Mouse (Mus musculus) hindbrain, embryonic 12.5 days (tissue): ENCODE data around the gene Ptcra. TPM values are rescaled to one million over a fixed set of nuclear protein-coding genes. Genes with fewer than 3 reads are reported as not detected.
A peak's percentile ranks its signal among the peaks of the same experiment; 100 is the strongest.

Experiments
- ATAC-seq: fragments of 200-750 bp; cut with Nextera tagmentation; 2 replicates; pipeline ENCODE4 v1.8.0; 2017; ENCODE audit warnings: moderate TSS enrichment; ENCODE audit not compliant: low FRiP score
- H3K27ac ChIP-seq: fragments of 300-500 bp; sonication (generic); 2 replicates; pipeline ENCODE4 v1.5.1; 2016; ENCODE audit warnings: mild to moderate bottlenecking
- H3K27me3 ChIP-seq: fragments of 300-500 bp; sonication (generic); 2 replicates; pipeline ENCODE4 v1.6.1; 2016; ENCODE audit warnings: mild to moderate bottlenecking
- H3K36me3 ChIP-seq: fragments of 300-500 bp; sonication (generic); 2 replicates; pipeline ENCODE4 v1.6.1; 2016; ENCODE audit warnings: mild to moderate bottlenecking
- H3K4me1 ChIP-seq: fragments of 300-500 bp; sonication (generic); 2 replicates; pipeline ENCODE4 v1.6.1; 2016
- H3K4me2 ChIP-seq: fragments of 300-500 bp; sonication (generic); replicated peaks from 2 replicates; pipeline ENCODE4 v1.6.1; 2016; ENCODE audit warnings: mild to moderate bottlenecking
- H3K4me3 ChIP-seq: fragments of 300-500 bp; sonication (generic); 2 replicates; pipeline ENCODE4 v1.5.1; 2016; ENCODE audit warnings: mild to moderate bottlenecking
- H3K9ac ChIP-seq: fragments of 300-500 bp; sonication (generic); 2 replicates; pipeline ENCODE4 v1.6.1; 2016; ENCODE audit warnings: mild to moderate bottlenecking, moderate library complexity
- H3K9me3 ChIP-seq: fragments of 300-500 bp; sonication (generic); replicated peaks from 2 replicates; pipeline ENCODE4 v1.6.1; 2016; ENCODE audit warnings: mild to moderate bottlenecking
- WGBS: fragments of 180-500 bp; shearing (Covaris S2); methylation state at CpG from one replicate; pipeline ENCODE4 v1.1.7; 2016; 5-methylcytosine and 5-hydroxymethylcytosine counted together
- polyA plus RNA-seq: library from polyadenylated mRNA; unstranded; fragments of >200 nt; fragmentation: Nextera tagmentation; extraction: Ambion mirVana; gene quantifications from 2 replicates; pipeline ENCODE4 v1.2.1, GENCODE M21; 2016

The Ptcra gene
- polyA plus RNA-seq, 1 experiment from 2014 or later: 0.17 TPM

- no peaks in the 10 kb centered on the region for H3K9me3 ChIP-seq
- peaks cover 33% of the 10 kb centered on the region for H3K36me3 ChIP-seq
- 64% methylated on average over 10 of the region's 10 CpGs for WGBS
- H3K9ac ChIP-seq: no peak overlapping the region
- no peak overlapping the region for H3K4me3 ChIP-seq
- ATAC-seq: no peak
- H3K4me2 ChIP-seq: no peak overlapping the region
- no peaks in the 10 kb centered on the region for H3K4me1 ChIP-seq
- H3K27ac ChIP-seq: no peak overlapping the region
- no peaks in the 10 kb centered on the region for H3K27me3 ChIP-seq
Observed at GRCm38 (mm10) chr17:46736160-46736559, 27.4 kb downstream of the Ptcra start.

- no peak for ATAC-seq
- 87% methylated on average over 7 of the region's 7 CpGs for WGBS
Observed at GRCm38 (mm10) chr17:46735287-46735686, 28.2 kb downstream of the Ptcra start.

GRCm38 (mm10) chr17:46734055-46734454 is 29.5 kb downstream of the Ptcra start:
- no peak overlapping the region for H3K4me2 ChIP-seq
- no peak for ATAC-seq
- no peaks in the 10 kb centered on the region for H3K4me1 ChIP-seq
- no peak overlapping the region for H3K27ac ChIP-seq
- WGBS: 89% methylated on average over 3 of the region's 3 CpGs
- H3K36me3 ChIP-seq: peaks cover 32% of the 10 kb centered on the region
- H3K27me3 ChIP-seq: peaks cover 9% of the 10 kb centered on the region
- no peak overlapping the region for H3K4me3 ChIP-seq
- no peaks in the 10 kb centered on the region for H3K9me3 ChIP-seq
- no peak overlapping the region for H3K9ac ChIP-seq

More at GRCm38 (mm10) chr17:46735287-46735686, 28.2 kb downstream of the Ptcra start:
- H3K27me3 ChIP-seq: no peaks in the 10 kb centered on the region; the same call in 1 of the 2 replicates
- H3K36me3 ChIP-seq: peaks cover 32% of the 10 kb centered on the region
- no peak overlapping the region for H3K9ac ChIP-seq
- H3K4me1 ChIP-seq: no peaks in the 10 kb centered on the region
- no peak overlapping the region for H3K4me3 ChIP-seq
- H3K27ac ChIP-seq: no peak overlapping the region
- no peak overlapping the region for H3K4me2 ChIP-seq
- no peaks in the 10 kb centered on the region for H3K9me3 ChIP-seq

- no peak for ATAC-seq
- Histone ChIP-seq H3K4me1 (0 out of 2 replicates have a peak, but pooled peaks cover 3% of the 10 kb centered on the region), H3K9me3 (no peaks in the 10 kb centered on the region), H3K27me3 (peaks cover 21% of the 10 kb centered on the region), H3K4me2 (0 out of 2 replicates have a peak within 1 kb of the TSS, but pooled peaks have one; percentile 9), H3K27ac (no peak within 1 kb of the TSS), H3K9ac (peak within 1 kb of the TSS; percentile 41), H3K4me3 (no peak within 1 kb of the TSS), H3K36me3 (peaks cover 16% of the 10 kb centered on the region)
- 22% methylated on average over 24 of the region's 24 CpGs for WGBS
Observed at GRCm38 (mm10) chr17:46728904-46729318, 34.6 kb downstream of the Ptcra start, which contains the start of gene Gnmt. Gene Gnmt (minus strand): TSS chr17:46729168.

GRCm38 (mm10) chr17:46728496-46728895 is 35.0 kb downstream of the Ptcra start:
- WGBS: 48% methylated on average over 11 of the region's 11 CpGs
- H3K4me1 ChIP-seq: 0 out of 2 replicates have a peak, but pooled peaks cover 3% of the 10 kb centered on the region
- H3K27me3 ChIP-seq: peaks cover 21% of the 10 kb centered on the region
- H3K27ac ChIP-seq: no peak overlapping the region
- peaks cover 20% of the 10 kb centered on the region for H3K36me3 ChIP-seq
- no peak overlapping the region for H3K4me3 ChIP-seq
- 0 out of 2 replicates have a peak overlapping the region, but pooled peaks have one; percentile 9 for H3K4me2 ChIP-seq
- peak overlapping the region; percentile 41; the same call in 1 of the 2 replicates for H3K9ac ChIP-seq
- no peaks in the 10 kb centered on the region for H3K9me3 ChIP-seq
- ATAC-seq: no peak

- no peak for ATAC-seq
- H3K27ac ChIP-seq: no peak overlapping the region
- 41% methylated on average over 6 of the region's 6 CpGs for WGBS
- no peaks in the 10 kb centered on the region for H3K9me3 ChIP-seq
- H3K4me2 ChIP-seq: no peak overlapping the region
- no peak overlapping the region for H3K9ac ChIP-seq
- H3K27me3 ChIP-seq: peaks cover 21% of the 10 kb centered on the region
- H3K4me3 ChIP-seq: no peak overlapping the region
- 0 out of 2 replicates have a peak, but pooled peaks cover 3% of the 10 kb centered on the region for H3K4me1 ChIP-seq
- H3K36me3 ChIP-seq: peaks cover 25% of the 10 kb centered on the region
Observed at GRCm38 (mm10) chr17:46728021-46728420, 35.5 kb downstream of the Ptcra start.

GRCm38 (mm10) chr17:46727271-46727670 is 36.2 kb downstream of the Ptcra start:
- H3K36me3 ChIP-seq: peaks cover 30% of the 10 kb centered on the region
- H3K4me2 ChIP-seq: no peak overlapping the region
- H3K9me3 ChIP-seq: no peaks in the 10 kb centered on the region
- 0 out of 2 replicates have a peak, but pooled peaks cover 3% of the 10 kb centered on the region for H3K4me1 ChIP-seq
- no peak overlapping the region for H3K27ac ChIP-seq
- no peak for ATAC-seq
- 93% methylated on average over 11 of the region's 11 CpGs for WGBS
- H3K9ac ChIP-seq: no peak overlapping the region
- no peak overlapping the region for H3K4me3 ChIP-seq
- peaks cover 21% of the 10 kb centered on the region for H3K27me3 ChIP-seq

GRCm38 (mm10) chr17:46725731-46726645 is 37.5 kb downstream of the Ptcra start:
- peaks cover 40% of the 10 kb centered on the region for H3K36me3 ChIP-seq
- WGBS: 92% methylated on average over 26 of the region's 26 CpGs

GRCm38 (mm10) chr17:46725273-46725672 is 38.2 kb downstream of the Ptcra start:
- H3K4me2 ChIP-seq: no peak overlapping the region
- WGBS: 47% methylated on average over 9 of the region's 9 CpGs
- 0 out of 2 replicates have a peak, but pooled peaks cover 3% of the 10 kb centered on the region for H3K4me1 ChIP-seq
- no peaks in the 10 kb centered on the region for H3K9me3 ChIP-seq
- H3K9ac ChIP-seq: no peak overlapping the region
- no peak for ATAC-seq
- no peak overlapping the region for H3K27ac ChIP-seq
- H3K4me3 ChIP-seq: no peak overlapping the region
- peaks cover 21% of the 10 kb centered on the region for H3K27me3 ChIP-seq
- peaks cover 40% of the 10 kb centered on the region for H3K36me3 ChIP-seq

More at GRCm38 (mm10) chr17:46725731-46726645, 37.5 kb downstream of the Ptcra start:
- 0 out of 2 replicates have a peak, but pooled peaks cover 3% of the 10 kb centered on the region for H3K4me1 ChIP-seq
- no peak for ATAC-seq
- H3K4me2 ChIP-seq: no peak overlapping the region
- H3K27ac ChIP-seq: no peak overlapping the region
- H3K27me3 ChIP-seq: peaks cover 21% of the 10 kb centered on the region
- no peak overlapping the region for H3K9ac ChIP-seq
- H3K9me3 ChIP-seq: no peaks in the 10 kb centered on the region
- no peak overlapping the region for H3K4me3 ChIP-seq

- no peak for ATAC-seq
- peaks cover 40% of the 10 kb centered on the region for H3K36me3 ChIP-seq
Observed at GRCm38 (mm10) chr17:46724477-46725084, 38.9 kb downstream of the Ptcra start.

GRCm38 (mm10) chr17:46721077-46721476 is 42.4 kb downstream of the Ptcra start:
- Histone ChIP-seq H3K9me3 (no peaks in the 10 kb centered on the region), H3K4me2 (no peak overlapping the region), H3K4me3 (no peak overlapping the region), H3K4me1 (no peaks in the 10 kb centered on the region), H3K9ac (no peak overlapping the region), H3K27ac (no peak overlapping the region), H3K27me3 (no peaks in the 10 kb centered on the region), H3K36me3 (peaks cover 49% of the 10 kb centered on the region)
- WGBS: 88% methylated on average over 7 of the region's 7 CpGs
- ATAC-seq: no peak

More at GRCm38 (mm10) chr17:46724477-46725084, 38.9 kb downstream of the Ptcra start:
- Histone ChIP-seq H3K4me3 (no peak overlapping the region), H3K9me3 (no peaks in the 10 kb centered on the region), H3K9ac (no peak overlapping the region), H3K27ac (no peak overlapping the region), H3K4me2 (no peak overlapping the region), H3K27me3 (peaks cover 18% of the 10 kb centered on the region), H3K4me1 (0 out of 2 replicates have a peak, but pooled peaks cover 3% of the 10 kb centered on the region)
- WGBS: 90% methylated on average over 14 of the region's 20 CpGs
